Mouse (Mus musculus) adrenal gland, postnatal 10 days (tissue): ENCODE measurements around the gene Tmem121. TPM values are rescaled to one million over a fixed set of nuclear protein-coding genes. Genes with fewer than 3 reads are reported as not detected.

ENCODE experiments used
- DNase-seq: peaks from one replicate; pipeline ENCODE4 v3.0.0; 2021; ENCODE audit warnings: mixed read lengths
- total RNA-seq, 2 experiments: library from RNA; stranded (reverse); gene quantifications; 2 replicates each; pipeline ENCODE4 v1.2.3; 2021

Gene Tmem121
- total RNA-seq, 2 experiments from 2014 or later, result 3.0 to 3.1 TPM

DNA sequence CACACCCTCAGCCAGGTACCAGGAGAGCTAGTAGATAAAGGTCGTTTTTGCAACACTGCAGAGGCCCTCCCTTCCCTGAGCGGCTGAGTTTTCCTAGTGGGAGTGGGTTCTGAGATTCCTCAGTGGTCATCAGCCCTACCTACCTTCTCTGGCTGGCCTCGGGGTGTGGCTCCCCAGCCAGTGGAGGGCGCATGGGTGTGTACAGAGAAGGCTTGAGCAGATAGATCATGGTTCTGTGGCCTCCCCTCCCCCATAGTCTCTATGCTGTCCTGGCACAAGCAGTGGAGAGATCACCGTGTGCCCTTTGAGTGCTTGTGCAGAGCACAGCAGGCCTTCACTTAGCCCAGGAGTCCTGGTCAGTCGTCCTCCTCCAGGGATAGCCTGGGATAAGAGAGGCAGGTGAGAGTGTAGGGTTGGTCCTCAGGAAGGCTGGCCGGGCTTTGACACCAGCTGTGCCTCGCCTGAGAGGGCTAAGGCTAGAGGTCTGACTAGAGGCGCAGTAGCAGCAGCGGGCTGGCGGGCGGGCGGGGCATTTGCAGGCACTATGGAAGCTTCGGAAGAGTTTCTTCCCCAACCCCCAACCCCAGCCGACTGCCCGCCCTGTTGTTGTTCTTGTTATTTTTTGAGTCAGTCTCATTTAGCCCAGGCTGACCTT lies 37.2 kb upstream of the Tmem121 start:
- peak; percentile 49 for DNase-seq

DNA sequence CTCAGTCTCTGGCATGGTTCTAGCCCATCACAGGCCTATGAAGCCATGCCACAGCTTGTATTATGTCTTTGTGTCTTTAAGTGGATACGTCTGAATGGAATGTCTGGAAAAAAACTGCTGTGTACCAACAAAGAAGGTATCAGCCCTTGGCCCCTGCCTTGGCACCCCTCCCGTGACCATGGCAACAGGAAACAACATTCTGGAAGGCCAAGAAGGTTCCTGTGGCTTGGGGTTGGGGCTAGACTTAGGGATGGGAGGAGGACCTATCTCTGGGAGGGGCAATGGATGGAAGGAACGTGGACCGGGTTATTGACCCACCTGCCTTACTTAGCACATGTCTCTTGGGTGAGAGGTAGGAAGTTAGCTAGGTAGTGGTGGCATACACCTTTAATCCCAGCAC lies 36.4 kb upstream of the Tmem121 start:
- no peak for DNase-seq

DNA sequence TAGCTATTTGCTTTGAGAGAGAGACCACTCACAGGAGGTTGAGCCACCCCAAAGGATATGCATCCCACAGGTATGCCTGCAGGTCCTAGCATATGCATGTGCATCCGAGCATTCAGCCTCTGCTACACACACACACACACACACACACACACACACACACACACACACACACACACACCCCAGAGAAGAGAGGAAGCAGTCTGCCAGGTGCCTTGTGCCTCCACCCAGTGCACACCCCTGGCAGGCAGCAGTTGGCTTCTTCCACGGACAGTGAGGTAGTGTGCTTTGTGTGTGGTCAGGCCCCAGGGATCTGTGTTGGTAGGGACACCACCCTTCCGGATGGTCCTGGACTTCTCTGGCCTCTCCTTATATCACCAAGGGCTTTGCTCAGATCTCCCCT lies 35.8 kb upstream of the Tmem121 start:
- DNase-seq, result no peak

DNA sequence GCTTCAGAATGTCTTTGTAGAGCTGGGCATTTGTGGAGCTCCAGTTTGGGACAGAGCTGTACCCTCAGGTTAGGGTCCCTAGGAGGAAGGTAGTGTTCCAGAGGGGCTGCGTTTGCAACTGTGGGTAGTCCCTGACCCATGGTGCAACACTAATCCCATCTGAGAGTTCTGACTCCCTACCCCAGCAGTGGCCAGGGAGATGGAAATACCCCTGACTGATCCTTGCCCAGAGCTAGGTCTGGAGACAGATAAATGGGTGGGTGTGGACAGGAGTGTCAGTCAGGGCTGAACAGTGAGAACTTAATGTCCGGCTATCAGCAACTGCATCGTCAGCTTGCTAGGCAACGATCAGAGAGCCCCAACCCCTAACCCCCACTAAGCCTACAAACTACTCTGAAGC lies 35.1 kb upstream of the Tmem121 start:
- no peak for DNase-seq

DNA sequence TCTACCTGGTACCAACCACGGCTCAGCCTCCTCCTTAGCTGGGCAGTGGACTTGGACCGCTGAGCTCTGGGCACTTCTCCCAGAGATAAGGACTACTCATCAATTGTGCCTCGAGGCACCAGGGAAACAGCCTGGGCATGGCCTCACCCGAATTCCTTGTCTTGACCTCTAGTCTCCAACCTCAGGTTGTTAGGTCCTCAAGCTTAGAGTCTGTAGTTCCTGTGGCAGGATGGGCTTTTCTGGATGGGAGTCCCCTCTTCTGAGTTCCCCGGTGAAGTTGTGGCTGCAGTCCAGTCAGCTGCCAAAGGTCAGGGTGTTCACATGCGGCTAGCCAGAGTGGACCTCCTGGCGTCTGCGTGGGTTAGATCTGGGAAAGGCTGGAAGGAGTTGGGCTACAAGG lies 34.7 kb upstream of the Tmem121 start:
- no peak for DNase-seq

DNA sequence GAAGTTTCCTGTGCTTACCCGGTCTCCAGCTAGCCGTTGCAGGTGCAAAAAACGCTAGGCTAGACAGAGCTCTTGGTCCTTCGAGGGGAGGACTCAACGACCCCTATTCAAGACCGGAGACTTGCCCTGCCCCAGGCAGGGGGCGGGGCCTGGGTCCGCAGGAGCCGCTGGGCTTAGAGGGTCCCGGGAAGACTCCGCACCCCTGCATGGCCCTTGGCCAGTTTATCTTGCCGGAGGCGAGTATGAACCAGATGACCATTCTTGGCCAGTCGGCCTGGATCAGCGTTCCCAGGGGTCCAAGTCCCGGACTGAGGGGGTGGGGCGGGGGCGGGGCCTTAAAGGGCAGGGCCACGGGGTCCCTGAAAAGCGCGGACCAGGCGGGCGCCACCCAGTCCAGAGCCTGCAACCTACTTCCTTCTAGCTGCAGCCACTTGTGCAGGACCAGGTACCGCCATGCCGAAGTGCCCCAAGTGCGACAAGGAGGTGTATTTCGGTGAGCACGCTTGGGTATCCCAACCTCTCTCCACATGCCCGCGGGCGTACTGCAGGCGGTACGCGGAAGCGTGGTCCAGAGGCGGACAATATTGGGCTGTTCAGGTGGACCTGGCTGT lies 34.0 kb upstream of the Tmem121 start:
- peak; percentile 51 for DNase-seq

DNA sequence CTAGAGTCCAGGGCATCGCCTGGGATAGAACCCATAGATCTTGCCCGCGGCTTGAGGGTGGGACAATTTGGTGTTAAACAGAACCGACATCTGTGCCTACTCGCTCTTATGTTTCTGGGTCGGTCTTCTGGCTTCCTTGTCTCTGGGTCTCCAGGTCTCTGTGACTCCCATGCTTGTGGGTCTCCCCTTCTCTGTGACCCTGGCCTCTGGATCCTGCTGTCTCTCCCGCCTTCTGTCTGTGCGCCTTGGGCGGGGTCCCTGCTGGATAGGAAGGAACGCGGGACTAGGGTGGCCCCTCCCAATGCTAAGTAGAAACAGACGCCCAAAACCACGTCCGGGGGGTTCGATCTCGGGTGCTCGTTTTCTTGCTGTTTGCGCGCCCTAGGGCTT lies 33.5 kb upstream of the Tmem121 start:
- DNase-seq, result peak; percentile 32

DNA sequence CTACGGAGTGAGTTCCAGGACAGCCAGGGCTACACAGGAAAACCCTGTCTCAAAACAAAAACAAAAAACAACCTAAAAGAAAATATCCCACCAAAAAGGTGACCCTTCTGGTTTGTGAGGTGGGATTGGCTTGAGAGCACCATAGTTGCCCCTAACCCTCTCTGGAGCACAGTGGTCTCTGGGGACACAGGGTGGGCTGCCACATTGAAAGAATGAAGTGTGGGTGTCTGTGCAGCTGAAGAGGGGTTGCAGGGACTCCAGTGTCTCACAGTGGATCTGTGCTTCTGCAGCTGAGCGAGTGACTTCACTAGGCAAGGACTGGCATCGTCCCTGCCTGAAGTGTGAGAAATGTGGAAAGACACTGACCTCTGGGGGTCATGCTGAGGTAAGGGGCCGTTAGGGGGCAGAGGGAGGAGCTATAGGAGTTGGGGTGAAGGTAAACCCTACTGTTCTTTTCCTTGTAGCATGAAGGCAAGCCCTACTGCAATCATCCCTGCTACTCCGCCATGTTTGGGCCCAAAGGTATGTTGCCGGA lies 32.7 kb upstream of the Tmem121 start:
- DNase-seq, result no peak

DNA sequence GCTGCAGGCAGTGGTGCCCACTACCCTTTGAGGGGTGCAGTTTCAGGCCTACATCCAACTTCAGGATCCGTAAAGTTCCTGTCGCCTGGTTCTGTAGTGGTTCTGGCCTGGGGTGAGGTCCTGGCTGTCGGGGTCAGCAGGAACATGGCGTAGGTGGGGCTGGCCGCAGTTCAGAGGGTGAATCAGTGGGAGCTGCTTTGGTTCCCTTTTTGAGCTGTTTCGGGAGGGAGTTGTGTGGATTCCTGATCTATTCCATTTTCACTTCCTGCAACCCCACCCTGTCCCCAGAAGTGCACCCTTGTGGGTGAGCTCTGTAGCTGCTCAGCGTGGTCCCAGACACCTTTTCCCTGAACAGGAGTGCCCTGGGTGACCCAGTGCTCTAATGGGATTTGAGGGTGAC lies 31.8 kb upstream of the Tmem121 start:
- DNase-seq, result no peak

DNA sequence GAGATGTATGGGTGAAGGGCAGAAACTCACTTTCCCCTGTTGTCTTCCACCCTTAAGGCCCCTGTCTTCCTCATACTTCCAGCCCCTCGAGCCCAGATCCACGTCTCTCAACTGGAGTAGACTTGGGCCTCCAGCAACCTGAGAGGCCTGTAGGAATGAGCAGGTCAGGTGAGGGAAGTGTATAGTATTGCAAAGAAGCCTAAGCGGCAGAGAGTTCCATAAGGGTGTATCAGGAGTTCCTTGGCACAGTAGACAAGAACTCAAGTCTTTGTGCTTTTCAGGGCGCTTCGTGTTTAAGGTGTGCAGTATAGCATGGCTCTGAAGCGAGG lies 31.0 kb upstream of the Tmem121 start:
- DNase-seq, result no peak

DNA sequence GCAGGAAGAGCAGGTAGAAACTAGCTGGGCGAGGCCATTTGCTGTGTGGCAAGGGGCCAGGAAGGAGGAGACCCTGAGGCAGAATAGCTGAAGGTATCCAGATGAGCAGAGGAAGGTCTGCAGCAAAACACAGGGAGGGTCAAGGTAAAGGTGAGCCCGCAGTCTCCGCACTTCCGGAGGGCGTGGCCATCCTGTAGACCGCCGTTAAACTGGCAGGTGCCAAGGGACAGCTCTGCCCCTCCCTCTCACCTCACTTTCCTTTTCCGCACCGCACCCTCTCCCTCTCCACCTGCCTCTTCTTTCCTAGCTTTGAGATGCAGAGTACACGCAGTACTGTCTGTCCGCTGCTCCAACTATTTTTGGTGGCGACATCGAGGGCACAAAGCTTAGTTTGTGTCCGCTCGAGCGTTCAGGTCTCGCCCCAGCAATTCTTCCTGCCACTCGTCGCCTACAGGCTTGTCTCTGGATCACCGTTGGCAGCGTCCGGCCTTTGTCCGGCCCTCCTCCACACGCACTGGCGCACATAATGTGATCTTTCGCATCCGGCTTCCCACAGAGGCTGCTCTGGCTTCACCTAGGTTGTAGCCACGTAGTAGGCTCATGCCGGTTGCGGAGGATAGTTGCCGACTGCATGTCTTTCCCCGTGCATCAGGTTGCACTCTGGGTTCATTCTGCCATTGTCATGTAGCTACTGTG lies 30.5 kb upstream of the Tmem121 start:
- peak; percentile 67 for DNase-seq

DNA sequence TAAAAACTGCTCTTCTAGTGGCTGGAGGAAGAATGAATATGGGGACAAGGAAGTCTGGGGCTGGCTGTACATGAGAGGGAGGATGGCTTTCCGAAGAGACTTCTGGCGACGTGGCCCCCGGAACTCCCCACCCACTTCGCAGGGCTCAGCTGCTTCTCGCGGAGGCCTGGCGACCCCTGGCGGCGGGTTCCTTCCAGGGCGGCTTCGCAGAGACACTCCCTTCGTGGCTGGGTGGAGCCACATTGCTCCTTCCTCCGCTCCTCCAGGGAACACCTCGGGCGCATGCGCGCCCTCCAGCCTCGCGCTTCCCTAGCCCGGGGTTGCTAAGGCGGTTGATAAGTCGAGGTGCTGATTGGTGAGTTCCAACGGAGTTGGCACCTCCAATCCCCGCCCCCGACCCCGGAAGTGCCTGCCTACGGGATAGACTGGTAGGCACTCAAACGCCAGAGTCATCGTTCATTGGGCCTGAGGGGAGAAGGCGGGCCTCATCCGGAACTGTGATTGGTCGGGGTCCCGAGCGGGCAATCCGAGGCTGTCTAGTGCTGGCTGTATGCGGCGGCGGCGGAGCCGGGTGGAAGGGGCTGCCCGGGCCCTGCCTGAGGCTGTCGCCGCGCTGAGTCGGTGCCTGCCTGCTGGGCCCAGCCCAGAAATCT lies 29.7 kb upstream of the Tmem121 start, which contains the start of gene Tedc1:
Tedc1 (plus strand) TSS at position 535 of the 653 bp plus-strand sequence.
- peak; percentile 100 for DNase-seq

DNA sequence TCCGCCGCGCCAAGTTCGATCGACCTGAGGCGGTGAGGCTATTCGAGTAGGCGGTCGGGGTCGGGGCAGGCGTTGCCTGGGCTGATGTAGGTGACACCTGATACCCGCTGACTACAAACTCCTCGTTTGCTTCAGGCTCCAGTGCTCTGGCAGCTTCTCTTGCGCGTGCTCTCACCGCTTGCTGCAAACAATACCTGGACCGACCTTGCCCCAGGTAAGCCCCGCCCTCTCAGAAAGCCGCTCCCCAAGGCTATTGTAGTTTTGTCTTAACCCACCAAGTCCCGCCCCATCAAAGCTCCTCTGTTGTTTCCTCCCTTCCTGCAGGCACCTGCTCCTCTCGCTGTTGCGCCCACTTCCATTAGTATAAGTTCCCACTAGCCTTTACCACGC lies 29.2 kb upstream of the Tmem121 start:
- no peak for DNase-seq

DNA sequence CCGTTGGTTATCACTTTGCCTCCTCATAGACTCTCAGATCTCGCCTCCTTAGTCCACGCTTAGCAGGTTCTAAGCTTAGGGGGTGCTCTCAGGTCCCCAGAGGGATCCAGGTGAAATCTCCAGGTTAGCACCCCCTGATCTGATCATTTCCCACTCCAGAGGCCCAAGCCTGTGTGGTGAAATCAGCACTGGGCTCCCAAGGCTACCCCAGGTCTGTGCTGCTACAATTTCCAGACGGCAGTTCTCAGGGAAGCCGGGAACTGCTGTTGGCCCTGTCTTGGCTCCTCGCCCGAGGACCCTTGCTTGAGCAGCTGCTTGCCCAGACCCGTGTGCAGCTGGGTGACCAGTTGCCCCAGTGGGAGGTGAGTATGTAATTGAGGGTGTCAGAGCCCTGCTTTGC lies 28.7 kb upstream of the Tmem121 start:
- no peak for DNase-seq

DNA sequence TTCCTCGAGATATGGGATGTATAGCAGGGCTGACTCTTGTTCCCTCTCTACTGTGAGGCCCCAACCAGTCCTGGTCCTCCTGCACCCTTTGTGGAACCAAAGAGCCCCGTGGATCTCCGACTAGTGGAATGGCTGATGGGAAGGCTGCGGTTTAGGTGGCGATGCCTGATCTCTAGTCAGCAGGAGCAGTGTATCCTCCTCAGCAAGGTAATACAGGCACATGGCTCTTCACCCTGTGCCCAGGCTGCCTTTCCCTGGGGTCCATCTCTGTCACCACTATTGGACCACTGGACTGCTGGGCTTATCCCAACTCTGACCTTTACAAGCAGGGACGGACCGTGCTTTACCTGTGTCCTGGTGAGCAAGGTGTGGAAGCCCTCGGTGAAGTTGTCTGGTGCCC lies 28.2 kb upstream of the Tmem121 start:
- DNase-seq, result no peak

DNA sequence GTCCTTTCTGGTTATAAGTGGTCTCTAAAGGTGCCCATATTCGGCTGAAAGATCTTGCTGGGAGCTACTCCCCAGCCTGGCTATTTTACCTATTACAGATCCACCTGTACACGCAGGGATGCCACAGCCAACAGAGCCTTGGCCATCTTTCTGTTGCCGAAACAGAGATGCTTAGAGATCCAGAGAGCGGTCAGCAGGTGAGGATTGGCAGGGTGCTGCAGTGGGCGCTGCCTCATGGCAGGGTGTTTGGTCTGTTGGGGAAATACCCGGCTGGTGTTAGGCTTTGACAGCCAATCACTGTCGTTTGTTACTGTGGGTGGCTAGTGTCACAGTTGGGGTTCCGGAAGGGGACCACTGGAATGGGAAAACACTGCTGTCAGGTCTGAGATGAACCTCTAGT lies 27.8 kb upstream of the Tmem121 start:
- no peak for DNase-seq

DNA sequence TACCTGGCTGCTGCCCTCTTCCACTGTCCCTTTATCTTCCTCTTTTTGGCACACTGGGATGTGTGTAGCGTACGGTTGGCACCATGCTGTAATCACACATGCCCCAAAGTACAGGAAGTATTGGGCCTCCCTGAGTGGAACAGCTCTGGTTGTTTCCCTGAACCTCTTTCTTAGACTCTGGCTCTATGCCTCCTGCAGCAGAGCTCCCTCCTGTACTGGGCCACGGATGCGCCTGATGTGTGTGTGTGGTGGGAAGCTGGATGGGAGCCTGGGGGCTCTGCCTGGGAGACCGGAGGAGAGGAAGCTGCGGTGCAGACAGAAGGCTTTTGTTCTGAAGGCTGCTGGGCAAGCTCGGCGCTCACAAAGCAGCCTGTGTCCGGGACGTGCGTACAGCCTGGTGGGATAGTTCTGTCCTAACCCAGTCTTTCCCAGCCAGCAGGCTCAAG lies 22.1 kb upstream of the Tmem121 start:
- DNase-seq, result no peak

DNA sequence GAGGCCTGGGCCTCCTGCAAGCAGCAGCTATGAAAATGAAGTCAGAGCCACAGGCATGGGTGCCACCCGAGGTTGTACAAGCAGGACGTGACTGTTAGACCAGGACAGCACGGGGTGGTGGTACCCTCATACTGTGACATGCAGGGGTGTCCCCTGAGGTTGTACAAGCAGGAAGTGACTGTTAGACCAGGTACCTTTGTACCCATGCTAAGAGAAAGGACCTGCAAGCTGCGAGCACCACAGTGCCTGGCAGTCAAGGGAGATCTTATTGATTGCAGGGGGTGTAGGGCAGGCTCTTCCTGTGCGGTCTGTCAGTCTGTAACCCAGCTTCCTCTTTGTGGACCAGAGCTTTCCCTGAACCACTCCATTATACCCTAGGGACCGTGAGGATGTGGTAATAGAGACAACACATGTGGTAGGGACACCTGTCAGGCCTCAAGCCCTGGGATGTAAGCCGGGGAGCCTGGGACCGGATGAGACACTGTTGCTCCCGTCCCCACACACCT lies 17.6 kb upstream of the Tmem121 start:
- DNase-seq, result no peak

DNA sequence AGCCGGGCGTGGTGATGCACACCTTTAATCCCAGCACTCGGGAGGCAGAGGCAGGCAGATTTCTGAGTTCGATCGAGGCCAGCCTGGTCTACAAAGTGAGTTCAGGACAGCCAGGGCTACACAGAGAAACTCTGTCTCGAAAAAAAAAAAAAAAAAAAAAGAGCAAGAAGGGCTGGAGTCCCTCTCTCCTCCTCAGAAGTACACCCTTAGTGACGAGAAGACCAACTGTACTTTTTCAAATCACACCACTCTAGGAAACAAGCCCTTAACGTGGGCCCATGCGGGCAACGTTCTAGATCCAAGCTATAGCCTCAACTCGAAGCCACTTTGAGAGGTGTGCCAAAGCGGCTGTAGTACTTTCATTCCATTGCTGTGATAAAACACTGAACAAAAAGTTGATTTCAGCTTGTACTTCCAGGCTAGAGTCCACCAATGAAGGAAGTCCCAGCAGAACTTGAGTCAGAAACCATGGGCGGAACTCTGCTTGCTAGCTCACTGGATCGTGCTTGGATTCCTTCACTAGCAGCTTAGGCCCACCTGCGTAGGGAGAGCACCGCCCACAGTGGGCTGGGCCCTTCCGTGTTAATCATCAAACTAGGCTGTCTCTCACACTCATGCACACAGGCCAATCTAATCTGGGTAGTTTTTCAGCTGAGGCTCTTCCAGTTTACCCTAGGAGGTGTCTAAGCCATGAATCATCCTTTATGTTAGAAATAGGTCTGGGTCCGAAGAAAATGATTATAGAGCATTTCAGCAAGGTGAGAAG lies 8.6 kb upstream of the Tmem121 start:
- DNase-seq, result no peak

DNA sequence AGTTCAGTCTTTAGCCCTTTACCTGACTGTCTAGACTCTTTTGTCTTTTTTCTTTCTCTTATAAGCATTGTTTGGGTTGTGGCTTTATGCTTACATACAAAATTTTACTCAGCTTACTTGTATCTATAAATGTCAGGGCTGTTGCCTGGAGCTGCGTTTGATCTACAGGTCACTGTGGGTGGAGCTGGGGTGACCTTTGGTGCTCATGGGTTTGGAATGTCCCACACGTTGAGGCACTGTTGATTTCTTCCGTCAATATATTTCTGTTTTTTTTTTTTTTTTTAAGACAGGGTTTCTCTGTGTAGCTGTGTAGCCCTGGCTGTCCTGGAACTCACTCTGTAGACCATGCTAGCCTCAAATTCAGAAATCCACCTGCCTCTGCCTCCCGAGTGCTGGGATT lies 4.7 kb upstream of the Tmem121 start:
- DNase-seq, result peak; percentile 21

DNA sequence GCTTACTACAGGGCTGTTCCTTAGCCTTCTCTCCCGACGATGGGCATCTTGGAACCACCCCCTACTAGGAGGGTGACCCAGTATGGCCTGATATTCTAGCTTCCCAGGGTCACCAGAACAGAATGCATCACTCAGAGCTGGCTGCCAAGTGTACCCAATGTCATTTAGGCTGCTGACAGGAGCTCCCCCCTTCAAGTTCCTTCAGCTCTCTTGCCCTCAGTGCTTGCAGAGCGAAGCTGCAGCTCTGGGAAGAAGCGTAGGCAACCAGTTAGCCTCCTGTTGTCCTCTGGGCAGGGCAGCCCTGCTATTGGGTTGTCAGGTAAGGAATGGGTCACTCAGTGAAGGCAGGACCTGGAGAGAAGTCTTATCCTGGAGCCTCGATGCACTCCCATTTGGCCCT lies 785 bp upstream of the Tmem121 start:
- no peak for DNase-seq
